Mouse (Mus musculus): Measurements from ENCODE around the gene Stac2.

Stac2 gene

GRCm38 (mm10) chr11:97998074-97998793 is 55.0 kb downstream of the Stac2 start:
- no peak for DNase-seq (ENCODE audit: low spot score)

- DNase-seq (ENCODE audit: low spot score), result no peak
Observed at GRCm38 (mm10) chr11:97997387-97997960, 55.8 kb downstream of the Stac2 start.

- no peak for DNase-seq (ENCODE audit: low spot score)
Observed at GRCm38 (mm10) chr11:97996691-97997090, 56.6 kb downstream of the Stac2 start.

- DNase-seq (ENCODE audit: low spot score), result no peak
Observed at GRCm38 (mm10) chr11:97995564-97996288, 57.5 kb downstream of the Stac2 start, which contains the start of gene Arl5c. Arl5c (minus strand) TSS chr11:97996181.

GRCm38 (mm10) chr11:97994539-97995100 is 58.6 kb downstream of the Stac2 start:
- peak; percentile 86 for DNase-seq (ENCODE audit: low spot score)

GRCm38 (mm10) chr11:97988530-97989096 is 64.6 kb downstream of the Stac2 start:
- DNase-seq (ENCODE audit: low spot score), result peak; percentile 86

- DNase-seq (ENCODE audit: low spot score), result peak; percentile 94
Observed at GRCm38 (mm10) chr11:97987551-97988526, 65.4 kb downstream of the Stac2 start.

- DNase-seq (ENCODE audit: low spot score), result no peak
Observed at GRCm38 (mm10) chr11:97986738-97987465, 66.4 kb downstream of the Stac2 start.
